Mouse (Mus musculus) intestine, embryonic 14.5 days (tissue): ENCODE results near the gene Pbx1. TPM values are rescaled to one million over a fixed set of nuclear protein-coding genes. Genes with fewer than 3 reads are reported as not detected.
A peak's percentile ranks its signal among the peaks of the same experiment; 100 is the strongest.

Source experiments
- ATAC-seq: fragments of 200-750 bp; cut with Nextera tagmentation; replicated peaks from 2 replicates; pipeline ENCODE4 v1.8.0; 2017; ENCODE audit warnings: low read depth, moderate number of reproducible peaks, moderate TSS enrichment, moderate library complexity; ENCODE audit not compliant: low FRiP score, low TSS enrichment
- DNase-seq: peaks from one replicate; pipeline ENCODE4 v3.0.0-alpha.2; 2018; ENCODE audit warnings: low spot score
- H3K27ac ChIP-seq: fragments of 300-500 bp; sonication (generic); 2 replicates; pipeline ENCODE4 v1.5.1; 2014; ENCODE audit warnings: low read depth, mild to moderate bottlenecking, control low read depth
- H3K27me3 ChIP-seq: fragments of 300-500 bp; sonication (generic); replicated peaks from 2 replicates; pipeline ENCODE4 v1.6.1; 2014; ENCODE audit warnings: low read length, control low read depth; ENCODE audit not compliant: control insufficient read depth, insufficient read depth
- H3K36me3 ChIP-seq: fragments of 300-500 bp; sonication (generic); 2 replicates; pipeline ENCODE4 v1.6.1; 2014; ENCODE audit warnings: low read length, control low read depth; ENCODE audit not compliant: control insufficient read depth, insufficient read depth
- H3K4me1 ChIP-seq: fragments of 300-500 bp; sonication (generic); replicated peaks from 2 replicates; pipeline ENCODE4 v1.6.1; 2014; ENCODE audit warnings: low read length, control low read depth, mixed read lengths; ENCODE audit not compliant: control insufficient read depth, insufficient read depth
- H3K4me2 ChIP-seq: fragments of 300-500 bp; sonication (generic); 2 replicates; pipeline ENCODE4 v1.6.1; 2014; ENCODE audit warnings: low read length
- H3K4me3 ChIP-seq: fragments of 300-500 bp; sonication (generic); 2 replicates; pipeline ENCODE4 v1.5.1; 2014; ENCODE audit warnings: low read depth, low read length, control low read depth, mixed read lengths
- H3K9ac ChIP-seq: fragments of 300-500 bp; sonication (generic); 2 replicates; pipeline ENCODE4 v1.6.1; 2014; ENCODE audit warnings: mild to moderate bottlenecking, low read length
- H3K9me3 ChIP-seq: fragments of 300-500 bp; sonication (generic); 2 replicates; pipeline ENCODE4 v1.6.1; 2016; ENCODE audit warnings: low read length, control low read depth; ENCODE audit not compliant: control insufficient read depth
- WGBS: fragments of 180-500 bp; shearing (Covaris S2); extraction: QIAGEN DNeasy Blood & Tissue Kit; methylation state at CpG from one replicate; pipeline ENCODE4 v1.1.7; 2014; 5-methylcytosine and 5-hydroxymethylcytosine counted together
- polyA plus RNA-seq: library from polyadenylated mRNA; unstranded; fragments of >200 nt; fragmentation: Nextera tagmentation; extraction: Ambion mirVana; gene quantifications from 2 replicates; pipeline ENCODE4 v1.2.1, GENCODE M21; 2014

Pbx1 gene
- polyA plus RNA-seq, 1 experiment from 2014 or later: 37.3 TPM

- ATAC-seq: no peak
Measured at GRCm38 (mm10) chr1:168386159-168386558, 45.9 kb downstream of the Pbx1 start.

GRCm38 (mm10) chr1:168384594-168384955, 47.5 kb downstream of the Pbx1 start:
- H3K27ac ChIP-seq: peak overlapping the region; percentile 43; the same call in 1 of the 2 replicates
- H3K4me2 ChIP-seq: no peak overlapping the region
- H3K4me3 ChIP-seq: no peak overlapping the region
- H3K27me3 ChIP-seq: no peaks in the 10 kb centered on the region
- peaks cover 6% of the 10 kb centered on the region; the same call in 1 of the 2 replicates for H3K36me3 ChIP-seq
- no peak overlapping the region for H3K9ac ChIP-seq
- H3K9me3 ChIP-seq: no peaks in the 10 kb centered on the region
- H3K4me1 ChIP-seq: peaks cover 70% of the 10 kb centered on the region
- ATAC-seq (no peak), DNase-seq (no peak)
- WGBS: 27% methylated on average over 6 of the region's 6 CpGs

More at GRCm38 (mm10) chr1:168386159-168386558, 45.9 kb downstream of the Pbx1 start:
- DNase-seq: no peak
- H3K27me3 ChIP-seq: no peaks in the 10 kb centered on the region
- WGBS: 75% methylated on average over 6 of the region's 6 CpGs
- H3K4me3 ChIP-seq: no peak overlapping the region
- H3K9ac ChIP-seq: no peak overlapping the region
- H3K4me2 ChIP-seq: no peak overlapping the region
- H3K36me3 ChIP-seq: peaks cover 19% of the 10 kb centered on the region; the same call in 1 of the 2 replicates
- peaks cover 65% of the 10 kb centered on the region for H3K4me1 ChIP-seq
- peak overlapping the region; percentile 29; the same call in 1 of the 2 replicates for H3K27ac ChIP-seq
- H3K9me3 ChIP-seq: no peaks in the 10 kb centered on the region

GRCm38 (mm10) chr1:168383832-168384593, 48.1 kb downstream of the Pbx1 start:
- H3K9me3 ChIP-seq: no peaks in the 10 kb centered on the region

GRCm38 (mm10) chr1:168382823-168383157, 49.3 kb downstream of the Pbx1 start:
- Histone ChIP-seq H3K4me2 (no peak overlapping the region), H3K27ac (peak overlapping the region; percentile 55), H3K4me1 (peaks cover 70% of the 10 kb centered on the region), H3K36me3 (no peaks in the 10 kb centered on the region; the same call in 1 of the 2 replicates), H3K9ac (no peak overlapping the region), H3K27me3 (no peaks in the 10 kb centered on the region), H3K4me3 (no peak overlapping the region), H3K9me3 (no peaks in the 10 kb centered on the region)
- no peak for DNase-seq
- 4% methylated on average over 4 of the region's 4 CpGs for WGBS
- ATAC-seq: peak; percentile 44; the same call in 1 of the 2 replicates

More at GRCm38 (mm10) chr1:168383832-168384593, 48.1 kb downstream of the Pbx1 start:
- H3K9ac ChIP-seq: no peak overlapping the region
- H3K4me2 ChIP-seq: no peak overlapping the region
- peaks cover 2% of the 10 kb centered on the region; the same call in 1 of the 2 replicates for H3K36me3 ChIP-seq
- H3K27ac ChIP-seq: peak overlapping the region; percentile 43; the same call in 1 of the 2 replicates
- DNase-seq (no peak), ATAC-seq (no peak)
- no peaks in the 10 kb centered on the region for H3K27me3 ChIP-seq
- H3K4me3 ChIP-seq: no peak overlapping the region
- 55% methylated on average over 5 of the region's 5 CpGs for WGBS
- peaks cover 70% of the 10 kb centered on the region for H3K4me1 ChIP-seq

- Histone ChIP-seq H3K4me3 (no peak overlapping the region), H3K9me3 (no peaks in the 10 kb centered on the region), H3K27me3 (no peaks in the 10 kb centered on the region), H3K4me2 (no peak overlapping the region), H3K36me3 (no peaks in the 10 kb centered on the region; the same call in 1 of the 2 replicates), H3K27ac (0 out of 2 replicates have a peak overlapping the region, but pooled peaks have one; percentile 7), H3K4me1 (peaks cover 69% of the 10 kb centered on the region), H3K9ac (no peak overlapping the region)
- 31% methylated on average over 9 of the region's 9 CpGs for WGBS
- DNase-seq: no peak
- ATAC-seq: peak; percentile 40; the same call in 1 of the 2 replicates
Measured at GRCm38 (mm10) chr1:168382106-168382822, 49.8 kb downstream of the Pbx1 start.

- Histone ChIP-seq H3K27ac (no peak overlapping the region), H3K4me3 (no peak overlapping the region), H3K36me3 (no peaks in the 10 kb centered on the region; the same call in 1 of the 2 replicates), H3K4me2 (no peak overlapping the region), H3K27me3 (no peaks in the 10 kb centered on the region), H3K9me3 (no peaks in the 10 kb centered on the region), H3K9ac (no peak overlapping the region), H3K4me1 (peaks cover 64% of the 10 kb centered on the region)
- ATAC-seq: no peak
- 50% methylated on average over 4 of the region's 4 CpGs for WGBS
- DNase-seq: no peak
Measured at GRCm38 (mm10) chr1:168381451-168381850, 50.6 kb downstream of the Pbx1 start.

- H3K4me1 ChIP-seq: peaks cover 54% of the 10 kb centered on the region
- DNase-seq (no peak), ATAC-seq (no peak; the same call in 1 of the 2 replicates)
- no peaks in the 10 kb centered on the region; the same call in 1 of the 2 replicates for H3K36me3 ChIP-seq
- H3K27ac ChIP-seq: 0 out of 2 replicates have a peak overlapping the region, but pooled peaks have one; percentile 27
- no peaks in the 10 kb centered on the region for H3K9me3 ChIP-seq
- H3K4me3 ChIP-seq: no peak overlapping the region
- no peak overlapping the region for H3K9ac ChIP-seq
- no peak overlapping the region for H3K4me2 ChIP-seq
- WGBS: 32% methylated on average over 9 of the region's 9 CpGs
- no peaks in the 10 kb centered on the region for H3K27me3 ChIP-seq
Measured at GRCm38 (mm10) chr1:168380241-168380770, 51.8 kb downstream of the Pbx1 start.

GRCm38 (mm10) chr1:168377650-168378049, 54.4 kb downstream of the Pbx1 start:
- WGBS: 54% methylated on average over 6 of the region's 6 CpGs
- no peak overlapping the region for H3K27ac ChIP-seq
- no peaks in the 10 kb centered on the region; the same call in 1 of the 2 replicates for H3K36me3 ChIP-seq
- peaks cover 27% of the 10 kb centered on the region for H3K4me1 ChIP-seq
- H3K9ac ChIP-seq: no peak overlapping the region
- H3K4me2 ChIP-seq: no peak overlapping the region
- no peak for ATAC-seq
- no peaks in the 10 kb centered on the region for H3K9me3 ChIP-seq
- no peaks in the 10 kb centered on the region for H3K27me3 ChIP-seq
- no peak for DNase-seq
- no peak overlapping the region for H3K4me3 ChIP-seq
